Mouse (Mus musculus) intestine, postnatal 0 days (tissue): ENCODE results near the gene Taf1c. TPM values are rescaled to one million over a fixed set of nuclear protein-coding genes. Genes with fewer than 3 reads are reported as not detected.
A peak's percentile ranks its signal among the peaks of the same experiment; 100 is the strongest.

Experiments
- ATAC-seq: fragments of 200-750 bp; cut with Nextera tagmentation; 2 replicates; pipeline ENCODE4 v1.8.0; 2017; ENCODE audit warnings: mild to moderate bottlenecking, moderate TSS enrichment, moderate library complexity
- H3K27ac ChIP-seq: fragments of 300-500 bp; sonication (generic); 2 replicates; pipeline ENCODE4 v1.5.1; 2014; ENCODE audit warnings: mild to moderate bottlenecking, low read depth, low read length, moderate library complexity
- H3K27me3 ChIP-seq: fragments of 300-500 bp; sonication (generic); replicated peaks from 2 replicates; pipeline ENCODE4 v1.6.1; 2014; ENCODE audit warnings: low read length, mixed read lengths; ENCODE audit not compliant: control insufficient read depth, insufficient read depth
- H3K36me3 ChIP-seq: fragments of 300-500 bp; sonication (generic); 2 replicates; pipeline ENCODE4 v1.6.1; 2014; ENCODE audit warnings: mild to moderate bottlenecking, moderate library complexity; ENCODE audit not compliant: control insufficient read depth, insufficient read depth
- H3K4me1 ChIP-seq: fragments of 300-500 bp; sonication (generic); replicated peaks from 2 replicates; pipeline ENCODE4 v1.6.1; 2014; ENCODE audit warnings: antibody characterized with exemption, low read length, mixed read lengths; ENCODE audit not compliant: control insufficient read depth, insufficient read depth
- H3K4me2 ChIP-seq: fragments of 300-500 bp; sonication (generic); replicated peaks from 2 replicates; pipeline ENCODE4 v1.6.1; 2014; ENCODE audit warnings: low read depth, mild to moderate bottlenecking, moderate library complexity
- H3K4me3 ChIP-seq: fragments of 300-500 bp; sonication (generic); 2 replicates; pipeline ENCODE4 v1.5.1; 2014; ENCODE audit warnings: low read depth, low read length
- H3K9ac ChIP-seq: fragments of 300-500 bp; sonication (generic); 2 replicates; pipeline ENCODE4 v1.6.1; 2014; ENCODE audit warnings: mild to moderate bottlenecking, low read depth, low read length
- H3K9me3 ChIP-seq: fragments of 300-500 bp; sonication (generic); 2 replicates; pipeline ENCODE4 v1.6.1; 2016; ENCODE audit warnings: mixed run types; ENCODE audit not compliant: control insufficient read depth
- CTCF ChIP-seq: sonication (generic); IDR thresholded peaks from 2 replicates; pipeline ENCODE4 v1.5.1; 2016; ENCODE audit warnings: low read depth, mild to moderate bottlenecking, control low read depth, antibody characterized with exemption, moderate library complexity
- WGBS: fragments of 180-500 bp; shearing (Covaris S2); extraction: QIAGEN DNeasy Blood & Tissue Kit; methylation state at CpG from one replicate; pipeline ENCODE4 v1.1.7; 2014; 5-methylcytosine and 5-hydroxymethylcytosine counted together
- polyA plus RNA-seq: library from polyadenylated mRNA; unstranded; fragments of >200 nt; fragmentation: Nextera tagmentation; extraction: Ambion mirVana; gene quantifications from 2 replicates; pipeline ENCODE4 v1.2.1, GENCODE M21; 2015

Taf1c gene
- polyA plus RNA-seq, 1 experiment from 2014 or later, result 5.0 TPM

DNA sequence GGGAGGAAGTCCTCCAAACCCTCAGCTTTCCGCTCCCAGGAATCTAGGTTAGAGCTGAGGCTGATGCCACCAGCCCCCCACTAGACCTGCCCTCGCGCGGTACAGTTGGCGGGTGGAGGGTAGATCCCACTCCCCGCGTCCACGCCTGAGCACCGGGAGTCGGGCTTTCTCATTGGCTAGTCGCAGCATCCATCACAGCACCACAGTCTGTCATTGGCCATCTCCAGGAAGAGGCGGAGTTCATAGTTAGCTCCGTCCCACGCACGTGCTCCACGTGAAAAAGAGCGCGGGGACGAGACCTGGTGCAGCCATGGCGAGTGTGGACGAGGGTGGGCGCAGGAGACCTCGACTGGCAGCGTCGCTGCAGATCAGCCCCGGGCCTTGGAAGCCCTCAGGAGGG lies 7.4 kb upstream of the Taf1c start, which contains the start of gene Adad2:
Gene Adad2 (plus strand): TSS at position 277 of the 400 bp plus-strand sequence.
- no peak within 1 kb of the TSS for H3K4me2 ChIP-seq
- no peak for ATAC-seq
- no peaks in the 10 kb centered on the region for H3K9me3 ChIP-seq
- no peak within 1 kb of the TSS for H3K9ac ChIP-seq
- no peak within 1 kb of the TSS for H3K4me3 ChIP-seq
- H3K4me1 ChIP-seq, result no peaks in the 10 kb centered on the region
- no peaks in the 10 kb centered on the region; the same call in 1 of the 2 replicates for H3K27me3 ChIP-seq
- 83% methylated on average over 26 of the region's 26 CpGs for WGBS
- no peak within 1 kb of the TSS for H3K27ac ChIP-seq
- no peaks in the 10 kb centered on the region for H3K36me3 ChIP-seq
- TF ChIP-seq CTCF, result no peak

DNA sequence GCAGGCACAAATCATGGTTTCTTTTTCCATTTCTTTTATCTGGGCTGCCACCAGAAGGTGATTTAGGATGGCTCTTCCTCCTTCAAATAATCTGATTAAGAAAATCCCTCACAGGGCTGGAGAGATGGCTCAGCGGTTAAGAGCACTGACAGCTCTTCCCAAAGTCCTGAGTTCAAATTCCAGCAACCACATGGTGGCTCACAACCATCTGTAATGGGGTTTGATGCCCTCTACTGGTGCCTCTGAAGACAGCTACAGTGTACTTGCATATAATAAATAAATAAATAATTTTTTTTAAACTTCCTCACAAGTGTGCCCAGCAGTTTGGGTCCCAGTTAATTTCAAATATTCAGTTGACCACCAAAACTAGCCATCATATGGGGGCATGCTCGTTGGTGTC lies 1.2 kb upstream of the Taf1c start:
- peaks cover 6% of the 10 kb centered on the region; the same call in 1 of the 2 replicates for H3K4me1 ChIP-seq
- no peak overlapping the region for H3K27ac ChIP-seq
- ATAC-seq, result no peak
- no peaks in the 10 kb centered on the region for H3K27me3 ChIP-seq
- H3K4me2 ChIP-seq, result no peak overlapping the region
- peaks cover 15% of the 10 kb centered on the region for H3K36me3 ChIP-seq
- WGBS, result 83% methylated on average over 2 of the region's 2 CpGs
- TF ChIP-seq CTCF, result peak; percentile 58
- no peak overlapping the region for H3K9ac ChIP-seq
- H3K9me3 ChIP-seq, result no peaks in the 10 kb centered on the region
- H3K4me3 ChIP-seq, result no peak overlapping the region

DNA sequence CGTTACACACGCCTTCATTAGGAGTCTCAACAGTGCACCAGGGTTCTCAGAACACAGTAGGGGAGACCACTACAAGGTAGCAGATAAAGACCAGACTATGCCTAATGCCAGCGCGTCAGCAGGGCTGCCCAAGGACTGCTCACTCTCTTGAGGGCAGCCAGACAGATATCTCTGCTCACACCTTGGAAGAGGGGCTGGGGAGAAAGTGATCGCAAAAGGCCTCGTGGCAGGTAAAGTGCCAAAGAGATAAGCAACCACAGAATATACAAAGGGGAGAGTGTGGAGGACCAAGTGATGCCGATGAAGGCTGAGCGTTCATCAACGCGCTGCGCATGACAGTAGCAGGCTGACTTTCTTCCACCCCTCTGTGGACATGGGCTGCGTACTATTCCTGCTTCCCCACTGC lies 621 bp downstream of the Taf1c start:
- no peak for TF ChIP-seq CTCF
- peak overlapping the region; percentile 79 for H3K4me2 ChIP-seq
- H3K36me3 ChIP-seq, result peaks cover 33% of the 10 kb centered on the region
- H3K27ac ChIP-seq, result peak overlapping the region; percentile 30
- peak overlapping the region; percentile 52 for H3K4me3 ChIP-seq
- no peak for ATAC-seq
- WGBS, result 26% methylated on average over 12 of the region's 12 CpGs
- H3K4me1 ChIP-seq, result peaks cover 6% of the 10 kb centered on the region; the same call in 1 of the 2 replicates
- H3K9ac ChIP-seq, result peak overlapping the region; percentile 51; the same call in 1 of the 2 replicates
- H3K9me3 ChIP-seq, result no peaks in the 10 kb centered on the region
- H3K27me3 ChIP-seq, result no peaks in the 10 kb centered on the region

DNA sequence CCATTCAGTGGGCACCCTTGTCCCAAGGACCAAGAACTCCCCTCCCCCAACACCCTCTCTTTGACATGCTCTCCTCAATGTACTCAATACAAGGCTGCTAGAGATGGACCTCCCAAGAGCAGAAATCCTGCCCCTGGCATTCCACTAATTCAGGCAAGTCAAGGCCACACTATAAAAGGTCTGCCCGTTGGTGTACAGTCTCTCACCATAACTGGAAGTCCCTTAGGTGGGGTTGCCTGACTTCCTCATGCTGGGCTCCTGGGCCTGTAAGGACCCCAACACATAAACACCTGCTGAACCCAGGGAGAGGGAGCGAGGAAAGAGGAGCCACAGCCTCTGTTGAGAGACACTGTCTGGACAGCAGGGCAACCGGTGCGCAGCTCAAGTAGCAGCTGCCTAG lies 1.3 kb downstream of the Taf1c start:
- no peak for ATAC-seq
- 89% methylated on average over 4 of the region's 4 CpGs for WGBS
- H3K4me2 ChIP-seq, result peak overlapping the region; percentile 79
- H3K9ac ChIP-seq, result 0 out of 2 replicates have a peak overlapping the region, but pooled peaks have one; percentile 51
- H3K4me3 ChIP-seq, result no peak overlapping the region
- H3K27me3 ChIP-seq, result no peaks in the 10 kb centered on the region
- TF ChIP-seq CTCF, result no peak
- H3K27ac ChIP-seq, result no peak overlapping the region
- H3K36me3 ChIP-seq, result peaks cover 39% of the 10 kb centered on the region
- H3K9me3 ChIP-seq, result no peaks in the 10 kb centered on the region
- peaks cover 6% of the 10 kb centered on the region; the same call in 1 of the 2 replicates for H3K4me1 ChIP-seq

DNA sequence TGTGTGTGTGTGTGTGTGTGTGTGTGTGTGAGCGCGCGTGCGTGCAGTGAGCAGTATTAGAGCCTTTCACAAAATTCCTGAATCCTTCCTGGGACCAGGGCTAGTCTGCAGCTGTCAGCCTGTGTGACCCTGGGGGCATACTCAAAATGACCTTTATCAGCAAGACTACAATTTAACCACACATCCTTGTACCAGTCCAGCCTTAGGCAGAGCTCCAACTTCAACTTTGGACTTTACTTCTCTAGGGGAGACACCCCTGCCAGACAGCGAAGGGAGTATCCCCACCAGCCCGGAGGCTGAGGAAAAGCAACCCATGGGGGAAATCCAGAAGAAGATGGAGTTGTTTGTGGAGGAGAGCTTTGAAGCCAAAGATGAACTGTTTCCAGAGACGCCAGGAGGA lies 13.6 kb downstream of the Taf1c start:
- WGBS, result 67% methylated on average over 7 of the region's 7 CpGs
- H3K4me1 ChIP-seq, result peaks cover 24% of the 10 kb centered on the region; the same call in 1 of the 2 replicates
- no peak overlapping the region for H3K9ac ChIP-seq
- H3K27ac ChIP-seq, result peak overlapping the region; percentile 28; the same call in 1 of the 2 replicates
- no peaks in the 10 kb centered on the region for H3K9me3 ChIP-seq
- no peaks in the 10 kb centered on the region for H3K27me3 ChIP-seq
- no peak overlapping the region for H3K4me2 ChIP-seq
- TF ChIP-seq CTCF, result no peak
- no peak for ATAC-seq
- no peak overlapping the region for H3K4me3 ChIP-seq
- H3K36me3 ChIP-seq, result no peaks in the 10 kb centered on the region; the same call in 1 of the 2 replicates

DNA sequence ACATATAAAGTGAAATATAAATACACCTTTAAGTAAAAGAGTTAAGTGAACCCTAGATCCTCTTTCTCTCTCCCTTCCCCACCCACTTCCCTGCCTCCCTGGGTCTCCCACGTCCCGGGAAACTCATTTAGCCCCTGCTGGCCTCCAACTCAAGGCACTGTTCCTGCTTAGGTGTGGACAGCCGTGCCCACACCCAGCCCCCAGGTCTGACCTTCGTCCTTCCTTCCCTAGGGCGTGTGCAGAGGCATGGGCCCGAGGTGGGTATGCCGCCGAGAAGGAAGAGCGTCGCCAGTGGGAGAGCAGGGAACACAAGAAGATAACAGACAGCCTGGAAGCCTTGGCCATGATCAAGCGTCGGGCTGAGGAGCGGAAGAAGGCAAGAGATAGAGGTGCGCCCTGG lies 14.7 kb downstream of the Taf1c start:
- H3K4me1 ChIP-seq, result peaks cover 23% of the 10 kb centered on the region; the same call in 1 of the 2 replicates
- peak; percentile 42 for TF ChIP-seq CTCF
- 48% methylated on average over 14 of the region's 14 CpGs for WGBS
- H3K4me3 ChIP-seq, result no peak overlapping the region
- no peaks in the 10 kb centered on the region for H3K27me3 ChIP-seq
- no peaks in the 10 kb centered on the region for H3K36me3 ChIP-seq
- H3K9me3 ChIP-seq, result no peaks in the 10 kb centered on the region
- peak overlapping the region; percentile 62 for H3K27ac ChIP-seq
- no peak overlapping the region for H3K9ac ChIP-seq
- peak overlapping the region; percentile 30; the same call in 1 of the 2 replicates for H3K4me2 ChIP-seq
- ATAC-seq, result peak; percentile 87
